Mouse (Mus musculus) midbrain, postnatal 0 days (tissue): ENCODE results near the gene L3hypdh. TPM values are rescaled to one million over a fixed set of nuclear protein-coding genes. Genes with fewer than 3 reads are reported as not detected.
A peak's percentile ranks its signal among the peaks of the same experiment; 100 is the strongest.
"Not testable (repeated sequence)": the region's sequence is repeated elsewhere in the genome, so short reads cannot be mapped to it uniquely, and the experiment has no call there.

Source experiments
- ATAC-seq: fragments of 200-750 bp; cut with Nextera tagmentation; 2 replicates; pipeline ENCODE4 v1.8.0; 2017; ENCODE audit warnings: moderate number of reproducible peaks, mild to moderate bottlenecking, moderate TSS enrichment, moderate library complexity; ENCODE audit not compliant: low FRiP score
- DNase-seq: peaks from one replicate; pipeline ENCODE4 v3.0.0-alpha.2; 2015; ENCODE audit warnings: low spot score
- H3K27ac ChIP-seq: fragments of 300-500 bp; sonication (generic); 2 replicates; pipeline ENCODE4 v1.5.1; 2014; ENCODE audit warnings: low read depth, mild to moderate bottlenecking, low read length, mixed read lengths
- H3K27me3 ChIP-seq: fragments of 300-500 bp; sonication (generic); 2 replicates; pipeline ENCODE4 v1.6.1; 2014; ENCODE audit warnings: low read length, control low read depth, mixed read lengths; ENCODE audit not compliant: insufficient read depth
- H3K36me3 ChIP-seq: fragments of 300-500 bp; sonication (generic); 2 replicates; pipeline ENCODE4 v1.6.1; 2014; ENCODE audit warnings: low read length, control low read depth, mixed read lengths; ENCODE audit not compliant: insufficient read depth
- H3K4me1 ChIP-seq: fragments of 300-500 bp; sonication (generic); 2 replicates; pipeline ENCODE4 v1.6.1; 2014; ENCODE audit warnings: mild to moderate bottlenecking, control low read depth, antibody characterized with exemption, low read length, mixed read lengths; ENCODE audit not compliant: insufficient read depth
- H3K4me2 ChIP-seq: fragments of 300-500 bp; sonication (generic); 2 replicates; pipeline ENCODE4 v1.6.1; 2014; ENCODE audit warnings: low read depth, mild to moderate bottlenecking, low read length, mixed read lengths; ENCODE audit not compliant: poor library complexity, severe bottlenecking
- H3K4me3 ChIP-seq: fragments of 300-500 bp; sonication (generic); 2 replicates; pipeline ENCODE4 v1.5.1; 2014; ENCODE audit warnings: low read depth, mild to moderate bottlenecking, low read length, moderate library complexity
- H3K9ac ChIP-seq: fragments of 300-500 bp; sonication (generic); replicated peaks from 2 replicates; pipeline ENCODE4 v1.6.1; 2014; ENCODE audit warnings: mild to moderate bottlenecking, low read length, moderate library complexity, mixed read lengths; ENCODE audit not compliant: poor library complexity, severe bottlenecking
- H3K9me3 ChIP-seq: fragments of 300-500 bp; sonication (generic); 2 replicates; pipeline ENCODE4 v1.6.1; 2016; ENCODE audit warnings: low read length, control low read depth
- CTCF ChIP-seq: IDR thresholded peaks from 2 replicates; pipeline ENCODE4 v1.5.1; 2016; ENCODE audit warnings: antibody characterized with exemption, mild to moderate bottlenecking
- WGBS: fragments of 180-500 bp; shearing (Covaris S2); extraction: QIAGEN DNeasy Blood & Tissue Kit; methylation state at CpG from one replicate; pipeline ENCODE4 v1.1.7; 2014; 5-methylcytosine and 5-hydroxymethylcytosine counted together
- polyA plus RNA-seq: library from polyadenylated mRNA; unstranded; fragments of >200 nt; fragmentation: Nextera tagmentation; extraction: Ambion mirVana; gene quantifications from 2 replicates; pipeline ENCODE4 v1.2.1, GENCODE M21; 2015
- total RNA-seq: library from RNA; depleted of rRNA; stranded (reverse); fragments of >200 nt; gene quantifications from 2 replicates; pipeline ENCODE4 v1.2.3, GENCODE M21; 2014

Gene L3hypdh
- total and polyA plus RNA-seq, 2 experiments from 2014 or later = 6.9 to 13.0 TPM

GRCm38 (mm10) chr12:72052571-72052970, 32.7 kb downstream of the L3hypdh start:
- Histone ChIP-seq H3K4me2 (no peak overlapping the region), H3K4me1 (no peaks in the 10 kb centered on the region), H3K36me3 (no peaks in the 10 kb centered on the region), H3K4me3 (no peak overlapping the region), H3K9ac (no peak overlapping the region), H3K27me3 (no peaks in the 10 kb centered on the region), H3K9me3 (0 out of 2 replicates have a peak, but pooled peaks cover 4% of the 10 kb centered on the region), H3K27ac (no peak overlapping the region)
- 85% methylated on average over 6 of the region's 6 CpGs for WGBS
- ATAC-seq (no peak), DNase-seq (no peak)
- no peak for TF ChIP-seq CTCF

DNA sequence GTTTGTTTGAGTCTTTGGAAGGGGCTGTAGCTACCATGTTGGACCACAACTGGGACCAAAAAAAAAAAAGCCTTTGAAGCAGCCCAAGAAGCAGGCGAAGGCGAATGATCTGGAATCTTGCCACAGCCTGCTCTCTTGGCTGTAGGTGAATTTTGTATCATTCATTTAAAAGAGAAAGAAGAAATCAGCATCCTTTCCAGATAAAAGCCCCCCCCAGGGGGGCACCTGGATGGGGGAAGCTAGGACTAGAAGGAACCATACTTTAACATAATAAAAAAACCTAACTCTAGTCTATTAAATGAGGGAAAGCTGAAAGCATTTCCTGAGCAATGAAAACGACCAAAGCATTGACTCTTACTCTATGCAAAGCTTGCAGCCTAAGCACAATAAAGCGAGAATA, 34.4 kb downstream of the L3hypdh start:
- H3K4me3 ChIP-seq = no peak overlapping the region
- no peak overlapping the region for H3K9ac ChIP-seq
- TF ChIP-seq CTCF = no peak
- ATAC-seq (no peak), DNase-seq (no peak)
- no peaks in the 10 kb centered on the region for H3K27me3 ChIP-seq
- no peak overlapping the region for H3K4me2 ChIP-seq
- 89% methylated on average over 4 of the region's 4 CpGs for WGBS
- H3K27ac ChIP-seq = no peak overlapping the region
- H3K36me3 ChIP-seq = no peaks in the 10 kb centered on the region
- H3K4me1 ChIP-seq = no peaks in the 10 kb centered on the region
- H3K9me3 ChIP-seq = 0 out of 2 replicates have a peak, but pooled peaks cover 4% of the 10 kb centered on the region

DNA sequence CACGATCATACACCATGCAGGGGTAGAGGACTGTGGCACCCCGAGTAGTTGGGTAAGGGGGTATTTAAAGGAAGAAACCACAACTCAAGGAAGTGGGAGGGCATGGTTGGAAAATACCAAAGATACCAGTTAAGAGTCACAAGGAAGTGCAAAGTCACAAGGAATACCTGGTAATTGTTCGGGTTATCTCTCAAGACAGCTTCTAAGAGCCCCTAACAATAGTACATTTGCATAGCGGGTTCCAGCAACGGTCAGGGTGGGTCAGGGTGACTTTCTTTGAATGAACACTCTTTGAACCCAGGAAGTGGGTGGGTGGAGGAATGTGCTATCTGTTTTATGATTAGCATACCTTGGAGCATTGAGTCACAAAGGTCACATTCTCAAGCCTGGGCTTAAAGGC, 35.1 kb downstream of the L3hypdh start:
- 88% methylated on average over 5 of the region's 5 CpGs for WGBS
- not testable (repeated sequence) for ATAC-seq, DNase-seq, H3K4me2 ChIP-seq, H3K27ac ChIP-seq, H3K36me3 ChIP-seq, H3K9ac ChIP-seq, H3K9me3 ChIP-seq, H3K4me3 ChIP-seq, H3K4me1 ChIP-seq, H3K27me3 ChIP-seq

DNA sequence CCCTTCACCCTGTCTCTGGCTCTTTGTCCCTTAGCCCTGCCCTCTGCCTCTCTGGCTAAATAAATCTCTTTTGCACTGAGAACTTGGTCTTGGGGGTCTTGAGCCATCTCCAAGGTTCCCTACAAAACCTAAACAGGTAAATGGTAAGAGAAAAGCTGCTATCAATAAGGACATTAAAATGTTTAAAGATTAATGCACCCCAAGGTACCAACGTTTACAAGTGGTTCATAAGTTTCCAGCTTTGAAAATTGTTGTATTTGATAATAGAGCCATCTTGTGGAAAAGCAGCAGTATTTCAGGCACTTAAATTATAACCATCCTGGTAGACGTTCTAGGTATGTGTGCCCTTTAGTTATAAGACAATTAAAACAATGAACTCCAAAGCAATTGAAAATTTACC, 37.7 kb downstream of the L3hypdh start:
- H3K27me3 ChIP-seq = no peaks in the 10 kb centered on the region
- ATAC-seq (no peak), DNase-seq (peak; percentile 57)
- H3K9ac ChIP-seq = no peak overlapping the region
- no peak overlapping the region for H3K4me2 ChIP-seq
- no peaks in the 10 kb centered on the region for H3K4me1 ChIP-seq
- H3K9me3 ChIP-seq = 0 out of 2 replicates have a peak, but pooled peaks cover 4% of the 10 kb centered on the region
- no peak overlapping the region for H3K27ac ChIP-seq
- WGBS = 3% methylated on average over 2 of the region's 2 CpGs
- no peak overlapping the region for H3K4me3 ChIP-seq
- TF ChIP-seq CTCF = peak; percentile 85
- no peaks in the 10 kb centered on the region for H3K36me3 ChIP-seq

- H3K4me1 ChIP-seq = no peaks in the 10 kb centered on the region
- TF ChIP-seq CTCF = no peak
- no peaks in the 10 kb centered on the region for H3K9me3 ChIP-seq
- ATAC-seq = no peak
- no peak for DNase-seq
- no peak overlapping the region for H3K4me2 ChIP-seq
- no peak overlapping the region for H3K27ac ChIP-seq
- no peaks in the 10 kb centered on the region for H3K27me3 ChIP-seq
- H3K4me3 ChIP-seq = no peak overlapping the region
- WGBS = 94% methylated on average over 3 of the region's 3 CpGs
- no peaks in the 10 kb centered on the region for H3K36me3 ChIP-seq
- H3K9ac ChIP-seq = no peak overlapping the region
Measured at GRCm38 (mm10) chr12:72041238-72041637, 44.0 kb downstream of the L3hypdh start.

DNA sequence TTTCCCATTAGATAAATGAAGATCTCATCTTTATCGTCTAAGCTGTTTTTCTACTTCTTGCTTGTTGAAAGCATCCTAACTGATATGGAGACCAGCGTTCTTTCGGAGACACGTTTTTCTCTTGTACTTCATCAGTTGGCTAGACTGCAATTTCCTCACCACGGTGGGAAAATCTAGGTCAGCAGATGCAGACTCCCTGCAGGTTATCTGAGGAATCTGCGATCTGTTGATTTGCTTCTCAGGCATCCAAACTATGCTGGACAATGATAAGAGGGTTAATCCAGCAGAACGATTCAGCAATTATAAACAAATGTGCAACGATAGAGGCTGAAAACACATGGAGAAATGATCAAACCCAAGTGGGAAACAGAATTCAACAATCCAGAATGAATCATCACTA, 45.7 kb downstream of the L3hypdh start:
- H3K4me2 ChIP-seq = no peak overlapping the region
- no peak overlapping the region for H3K9ac ChIP-seq
- no peaks in the 10 kb centered on the region for H3K4me1 ChIP-seq
- H3K4me3 ChIP-seq = no peak overlapping the region
- whole genome bisulfite sequencing = 74% methylated on average over 8 of the region's 8 CpGs
- ATAC-seq (no peak), DNase-seq (no peak)
- no peak overlapping the region for H3K27ac ChIP-seq
- H3K27me3 ChIP-seq = no peaks in the 10 kb centered on the region
- TF ChIP-seq CTCF = no peak
- H3K36me3 ChIP-seq = no peaks in the 10 kb centered on the region
- no peaks in the 10 kb centered on the region for H3K9me3 ChIP-seq

GRCm38 (mm10) chr12:72038866-72039265, 46.4 kb downstream of the L3hypdh start:
- no peak overlapping the region for H3K4me2 ChIP-seq
- H3K27ac ChIP-seq = no peak overlapping the region
- DNase-seq (no peak), ATAC-seq (no peak)
- no peaks in the 10 kb centered on the region for H3K27me3 ChIP-seq
- no peaks in the 10 kb centered on the region for H3K36me3 ChIP-seq
- H3K9me3 ChIP-seq = no peaks in the 10 kb centered on the region
- no peak overlapping the region for H3K9ac ChIP-seq
- TF ChIP-seq CTCF = no peak
- WGBS = 55% methylated on average over 2 of the region's 2 CpGs
- H3K4me1 ChIP-seq = no peaks in the 10 kb centered on the region
- no peak overlapping the region for H3K4me3 ChIP-seq
